In genomic region chr13:90164147-90164546, GRCm38 (mm10) we compare ENCODE assay signal across 24 mouse cellular contexts.
DNase-seq lines count a peak whose midpoint lies in the region; ATAC-seq lines count a peak whose summit lies in the region.
"Had no signal": no experiment of that assay in that cellular context is flagged by ENCODE, and none has a peak within 500 bp of the region (broad histone marks: within the 10 kb centered on the region; RNA-seq: fewer than 3 reads in every experiment).

No protein-coding gene starts in this region.

- H3K4me3 ChIP-seq in forebrain, embryonic 13.5 days: no peak overlapping the region
- no peak overlapping the region for H3K4me3 ChIP-seq in forebrain, embryonic 12.5 days (replicated peaks)
- H3K4me3 ChIP-seq in forebrain, embryonic 15.5 days: no peak overlapping the region
- no peak overlapping the region for H3K4me3 ChIP-seq in forebrain, embryonic 11.5 days (ENCODE audit: low read depth, low read length)
- no peak overlapping the region for H3K4me3 ChIP-seq in forebrain, embryonic 16.5 days (replicated peaks; ENCODE audit: low read length)
- H3K4me3 ChIP-seq: embryonic facial prominence, embryonic 10.5 days; embryonic facial prominence, embryonic 12.5 days had no signal

- no peaks in the 10 kb centered on the region for H3K9me3 ChIP-seq in forebrain, embryonic 13.5 days (replicated peaks)
- H3K9me3 ChIP-seq in forebrain, embryonic 12.5 days: no peaks in the 10 kb centered on the region
- no peaks in the 10 kb centered on the region for H3K9me3 ChIP-seq in forebrain, embryonic 15.5 days
- no peaks in the 10 kb centered on the region for H3K9me3 ChIP-seq in forebrain, embryonic 11.5 days (ENCODE audit: control insufficient read depth, low read length)
- no peaks in the 10 kb centered on the region for H3K9me3 ChIP-seq in forebrain, embryonic 16.5 days (ENCODE audit: control insufficient read depth, low read length)
- H3K9me3 ChIP-seq: embryonic facial prominence, embryonic 10.5 days; embryonic facial prominence, embryonic 12.5 days; G1E had no signal

- H3K36me3 ChIP-seq in forebrain, embryonic 13.5 days (ENCODE audit: poor library complexity, severe bottlenecking): no peaks in the 10 kb centered on the region
- no peaks in the 10 kb centered on the region for H3K36me3 ChIP-seq in forebrain, embryonic 12.5 days (replicated peaks)
- no peaks in the 10 kb centered on the region for H3K36me3 ChIP-seq in forebrain, embryonic 15.5 days
- H3K36me3 ChIP-seq in forebrain, embryonic 11.5 days (ENCODE audit: control insufficient read depth, insufficient read depth, low read length): no peaks in the 10 kb centered on the region
- no peaks in the 10 kb centered on the region for H3K36me3 ChIP-seq in forebrain, embryonic 16.5 days (ENCODE audit: control insufficient read depth, insufficient read depth)
- H3K36me3 ChIP-seq: embryonic facial prominence, embryonic 10.5 days; embryonic facial prominence, embryonic 12.5 days; G1E had no signal

- peak; percentile 51; the same call in 1 of the 2 replicates for ATAC-seq in forebrain, embryonic 13.5 days
- ATAC-seq in forebrain, embryonic 12.5 days (ENCODE audit: low FRiP score): no peak
- ATAC-seq in forebrain, embryonic 15.5 days (replicated peaks): peak; percentile 32; the same call in 1 of the 2 replicates
- ATAC-seq in forebrain, embryonic 11.5 days (replicated peaks; ENCODE audit: low FRiP score): no peak
- peak; percentile 66 for ATAC-seq in forebrain, embryonic 16.5 days
- ATAC-seq: activated CD4-positive, CD25-positive, alpha-beta regulatory T cell, adult 4 months; CD4-positive, CD25-positive, alpha-beta regulatory T cell, adult 4 months; Patski had no signal

- DNase-seq in forebrain, embryonic 11.5 days (ENCODE audit: low spot score): no peak
- DNase-seq in brain, adult 2 months (ENCODE audit: low read depth, low spot score): peak; percentile 22
- DNase-seq in adrenal gland, adult 18-20 months (ENCODE audit: low spot score in 2 of 2): no peak
- no peak for DNase-seq in thymus, postnatal 10 days (ENCODE audit: low spot score in 2 of 2)
- DNase-seq: adrenal gland, adult 2 months; adrenal gland, postnatal 10 days; adrenal gland, postnatal 25 days; B cell, adult 2 months; cerebellum, adult 11 months; cerebellum, adult 18-20 months; cerebellum, adult 9-10 months; cerebellum, postnatal 10 days; cerebellum, postnatal 25 days had no signal

- no peaks in the 10 kb centered on the region for H3K4me1 ChIP-seq in forebrain, embryonic 13.5 days
- no peaks in the 10 kb centered on the region for H3K4me1 ChIP-seq in forebrain, embryonic 12.5 days
- H3K4me1 ChIP-seq in forebrain, embryonic 15.5 days: no peaks in the 10 kb centered on the region
- H3K4me1 ChIP-seq in forebrain, embryonic 11.5 days (replicated peaks; ENCODE audit: control insufficient read depth, insufficient read depth, low read length): no peaks in the 10 kb centered on the region
- H3K4me1 ChIP-seq in forebrain, embryonic 16.5 days (replicated peaks; ENCODE audit: control insufficient read depth, insufficient read depth, low read length): no peaks in the 10 kb centered on the region
- H3K4me1 ChIP-seq: embryonic facial prominence, embryonic 12.5 days had no signal

- H3K27me3 ChIP-seq in forebrain, embryonic 13.5 days: no peaks in the 10 kb centered on the region
- no peaks in the 10 kb centered on the region for H3K27me3 ChIP-seq in forebrain, embryonic 12.5 days
- no peaks in the 10 kb centered on the region for H3K27me3 ChIP-seq in forebrain, embryonic 15.5 days
- no peaks in the 10 kb centered on the region for H3K27me3 ChIP-seq in forebrain, embryonic 11.5 days (ENCODE audit: control insufficient read depth, insufficient read depth, low read length)
- no peaks in the 10 kb centered on the region for H3K27me3 ChIP-seq in forebrain, embryonic 16.5 days (replicated peaks; ENCODE audit: control insufficient read depth, insufficient read depth, low read length)
- H3K27me3 ChIP-seq: CH12.LX; embryonic facial prominence, embryonic 12.5 days; Patski had no signal

- no peak overlapping the region for H3K9ac ChIP-seq in forebrain, embryonic 13.5 days
- H3K9ac ChIP-seq in forebrain, embryonic 12.5 days: no peak overlapping the region
- H3K9ac ChIP-seq in forebrain, embryonic 15.5 days (replicated peaks): no peak overlapping the region
- H3K9ac ChIP-seq in forebrain, embryonic 11.5 days (ENCODE audit: low read length): no peak overlapping the region
- H3K9ac ChIP-seq in forebrain, embryonic 16.5 days (replicated peaks; ENCODE audit: low read depth, low read length): no peak overlapping the region
- H3K9ac ChIP-seq: embryonic facial prominence, embryonic 12.5 days had no signal

- WGBS in forebrain, embryonic 13.5 days: 87% methylated on average over 2 of the region's 2 CpGs
- WGBS in forebrain, embryonic 12.5 days: 88% methylated on average over 2 of the region's 2 CpGs
- WGBS in forebrain, embryonic 15.5 days: 69% methylated on average over 2 of the region's 2 CpGs
- 94% methylated on average over 2 of the region's 2 CpGs for WGBS in forebrain, embryonic 11.5 days
- 61% methylated on average over 2 of the region's 2 CpGs for WGBS in forebrain, embryonic 16.5 days

- no peak overlapping the region for H3K27ac ChIP-seq in forebrain, embryonic 13.5 days
- no peak overlapping the region for H3K27ac ChIP-seq in forebrain, embryonic 12.5 days
- H3K27ac ChIP-seq in forebrain, embryonic 15.5 days (replicated peaks): no peak overlapping the region
- no peak overlapping the region for H3K27ac ChIP-seq in forebrain, embryonic 11.5 days (ENCODE audit: low read depth, low read length)
- no peak overlapping the region for H3K27ac ChIP-seq in forebrain, embryonic 16.5 days (ENCODE audit: low read length)
- H3K27ac ChIP-seq: embryonic facial prominence, embryonic 10.5 days; embryonic facial prominence, embryonic 12.5 days had no signal

- no peak overlapping the region for H3K4me2 ChIP-seq in forebrain, embryonic 13.5 days
- no peak overlapping the region for H3K4me2 ChIP-seq in forebrain, embryonic 12.5 days
- H3K4me2 ChIP-seq in forebrain, embryonic 15.5 days (replicated peaks): no peak overlapping the region
- H3K4me2 ChIP-seq in forebrain, embryonic 11.5 days (ENCODE audit: low read depth, low read length, severe bottlenecking): no peak overlapping the region
- H3K4me2 ChIP-seq in forebrain, embryonic 16.5 days (ENCODE audit: low read length): no peak overlapping the region
- H3K4me2 ChIP-seq: embryonic facial prominence, embryonic 12.5 days had no signal

Comparison
In these comparisons a context has a peak if more than half of its experiments do, and no peak if none do; other contexts are left out.
1. ATAC-seq: peak in forebrain, embryonic 13.5 days (single experiment), forebrain, embryonic 15.5 days (single experiment) and forebrain, embryonic 16.5 days (single experiment); none in forebrain, embryonic 12.5 days (single experiment) and forebrain, embryonic 11.5 days (single experiment).